Mouse (Mus musculus) CD4-positive helper T cell, adult 2 months (primary cell): ENCODE results near the gene Cops4.

Source experiments
- DNase-seq: peaks from one replicate; pipeline ENCODE4 v3.0.0-alpha.2; 2012; ENCODE audit warnings: low read depth, missing footprints, low spot score

Cops4 gene

DNA sequence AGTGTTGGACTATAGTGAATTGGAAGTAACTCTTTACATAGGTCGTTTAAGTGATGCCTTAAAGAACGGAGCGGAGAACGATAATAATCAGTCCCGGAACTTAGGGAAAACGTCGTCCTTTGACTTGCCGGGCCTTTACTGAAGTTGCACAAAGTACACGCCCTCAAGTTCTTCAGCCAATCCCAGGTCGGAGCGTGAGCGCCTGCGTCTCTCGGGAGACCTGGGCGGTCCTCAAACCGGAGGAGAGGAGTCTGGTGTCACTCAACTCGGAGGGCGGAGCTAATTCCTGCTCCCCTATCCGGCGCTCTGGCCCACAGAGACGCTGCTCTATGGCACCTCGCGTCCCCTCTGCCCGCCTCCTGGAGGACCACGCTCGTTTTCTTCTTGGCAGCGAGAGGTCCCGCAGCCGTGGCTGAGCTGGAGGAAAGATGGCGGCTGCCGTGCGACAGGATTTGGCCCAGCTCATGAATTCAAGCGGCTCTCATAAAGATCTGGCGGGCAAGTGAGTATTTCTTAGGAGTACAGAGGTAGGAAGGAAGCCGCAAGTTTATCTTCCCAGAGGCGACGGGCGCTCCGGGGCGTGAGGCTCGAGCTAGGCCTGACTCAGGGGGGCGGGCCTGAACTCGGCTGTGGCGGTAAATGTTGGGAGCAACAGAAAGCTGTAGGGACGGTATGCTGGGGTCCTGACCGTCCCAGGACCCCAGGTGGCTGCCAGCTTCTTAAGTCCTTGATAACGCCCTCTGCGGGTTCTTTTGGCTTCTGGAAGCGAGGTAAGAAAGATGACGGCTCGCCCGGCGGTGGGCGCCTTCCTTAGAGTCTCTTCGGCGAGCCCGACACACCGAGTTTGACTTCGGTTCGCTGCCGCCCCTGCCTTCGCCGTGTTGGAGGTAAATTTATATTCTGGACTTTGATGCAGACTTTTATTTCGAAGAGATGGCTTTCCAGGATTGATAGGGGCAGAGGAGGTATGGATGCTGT is at the start of gene Cops4:
TSS of gene Cops4 (plus strand) at position 261 of the 978 bp plus-strand sequence.
- DNase-seq: peak; percentile 99

DNA sequence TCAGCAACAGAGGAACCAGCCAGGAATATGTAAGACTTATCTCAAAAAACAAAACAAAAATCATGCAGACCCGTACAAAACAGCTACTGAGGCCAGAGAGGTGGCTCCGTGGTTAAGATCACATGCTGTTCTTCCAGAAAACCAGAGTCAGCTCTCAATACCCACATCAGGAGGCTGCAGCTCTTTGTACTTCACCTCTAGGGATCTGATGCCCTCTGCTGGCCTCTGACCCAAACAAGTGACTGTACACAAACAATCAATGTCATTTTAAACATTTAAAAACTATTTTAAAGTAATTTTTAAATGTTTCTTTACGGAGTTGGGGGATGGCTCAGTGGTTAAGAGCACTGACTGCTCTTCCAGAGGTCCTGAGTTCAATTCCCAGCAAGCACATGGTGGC is 41.8 kb upstream of the Cops4 start:
- DNase-seq: peak; percentile 37

DNA sequence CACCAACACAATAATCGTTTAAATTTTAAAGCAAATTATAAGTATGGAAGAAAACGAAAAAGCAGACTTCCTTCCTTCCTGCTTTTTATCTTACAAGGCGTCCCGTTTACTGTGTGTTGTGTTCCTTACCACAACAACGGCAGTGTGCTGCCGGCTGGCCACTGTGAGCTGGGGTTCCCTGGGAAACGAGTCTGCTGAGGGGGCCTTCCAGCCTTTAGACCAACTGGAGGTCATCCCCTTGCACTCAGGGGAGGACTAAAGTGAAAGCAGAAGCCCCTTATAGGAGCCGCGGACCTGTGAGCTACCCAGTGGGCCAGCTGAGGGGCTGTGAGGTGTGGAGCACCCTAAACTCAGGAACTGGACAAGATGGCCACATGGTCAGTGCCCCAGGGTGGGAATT is 40.5 kb upstream of the Cops4 start:
- no peak for DNase-seq

GRCm38 (mm10) chr5:100483569-100483968 is 34.5 kb upstream of the Cops4 start:
- peak; percentile 24 for DNase-seq

- no peak for DNase-seq
These were observed 31.0 kb upstream of the Cops4 start for GRCm38 (mm10) chr5:100487120-100487519.

DNA sequence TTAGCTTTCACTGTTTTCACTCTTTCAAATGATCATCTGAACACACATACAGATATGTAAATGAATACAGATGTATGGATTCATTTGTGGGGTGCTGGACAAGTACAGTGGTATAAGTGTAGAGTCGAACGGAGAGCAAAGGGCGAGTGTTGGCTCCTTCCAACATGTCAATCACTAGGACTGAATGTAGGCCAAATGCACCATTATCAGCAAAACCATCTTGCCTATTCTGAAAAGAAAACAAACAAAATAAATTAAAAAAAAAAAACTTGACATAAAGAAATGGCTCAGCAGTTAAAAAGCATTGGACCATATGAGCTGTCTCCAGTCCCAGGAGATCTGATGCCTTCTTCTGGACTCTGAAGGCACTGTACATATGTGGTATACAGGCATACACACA is 29.9 kb upstream of the Cops4 start:
- DNase-seq: no peak

DNA sequence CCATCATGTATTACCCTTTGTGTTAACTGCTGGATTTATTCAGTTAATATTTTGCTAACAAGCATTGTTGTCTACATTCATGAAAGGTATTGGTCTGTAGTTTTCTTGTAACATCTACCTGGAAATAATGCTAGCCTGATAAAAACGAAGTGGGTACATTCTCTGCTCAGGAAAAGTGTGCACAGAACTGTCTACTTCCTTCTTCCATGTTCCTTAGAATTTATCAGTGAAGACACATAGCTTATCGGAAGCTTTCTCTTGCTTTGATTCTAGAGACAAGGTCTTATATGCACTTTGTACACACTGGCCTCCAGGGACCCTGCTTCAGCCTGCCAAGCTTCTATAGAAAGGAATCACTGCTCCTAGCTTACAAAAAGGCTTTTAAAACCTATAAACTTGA is 28.8 kb upstream of the Cops4 start:
- DNase-seq: no peak

DNA sequence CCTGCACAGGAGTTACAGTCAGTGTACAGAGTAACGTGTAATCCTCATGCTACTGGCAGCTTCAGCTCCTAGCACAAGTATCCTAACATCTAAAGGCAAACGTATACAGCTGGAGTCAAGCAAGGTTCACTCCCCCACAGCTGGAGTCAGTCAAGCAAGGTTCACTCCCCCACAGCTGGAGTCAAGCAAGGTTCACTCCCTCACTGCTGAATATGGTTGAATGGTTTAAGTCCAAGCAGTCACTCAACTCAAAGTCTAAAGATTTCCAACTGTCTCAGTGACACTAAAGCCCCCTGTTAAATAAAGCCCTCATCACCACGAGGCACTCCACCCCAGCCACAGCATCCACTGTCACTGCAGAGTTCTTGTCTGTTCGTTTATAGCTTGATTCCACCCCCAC is 26.4 kb upstream of the Cops4 start:
- no peak for DNase-seq

GRCm38 (mm10) chr5:100498436-100499180 is 19.5 kb upstream of the Cops4 start:
- DNase-seq: peak; percentile 93

DNA sequence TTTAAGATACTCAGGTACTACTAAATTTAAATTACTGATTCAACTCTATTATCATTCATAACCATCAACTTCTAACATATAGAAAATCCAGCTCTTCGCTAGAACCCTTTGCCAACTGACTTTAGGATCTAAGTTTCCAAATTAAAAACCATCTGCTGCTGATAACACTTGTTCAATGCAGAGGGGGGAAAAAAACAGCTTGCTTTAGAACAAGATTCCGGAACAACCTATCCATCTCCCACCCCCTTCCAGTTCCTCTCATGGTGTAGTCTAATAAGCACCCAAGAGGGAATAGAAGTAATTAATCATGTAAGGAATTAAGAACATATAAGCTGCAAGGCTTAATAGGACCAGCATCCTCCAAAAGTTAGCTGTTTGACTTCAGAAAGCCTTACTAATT is 18.9 kb upstream of the Cops4 start:
- no peak for DNase-seq

DNA sequence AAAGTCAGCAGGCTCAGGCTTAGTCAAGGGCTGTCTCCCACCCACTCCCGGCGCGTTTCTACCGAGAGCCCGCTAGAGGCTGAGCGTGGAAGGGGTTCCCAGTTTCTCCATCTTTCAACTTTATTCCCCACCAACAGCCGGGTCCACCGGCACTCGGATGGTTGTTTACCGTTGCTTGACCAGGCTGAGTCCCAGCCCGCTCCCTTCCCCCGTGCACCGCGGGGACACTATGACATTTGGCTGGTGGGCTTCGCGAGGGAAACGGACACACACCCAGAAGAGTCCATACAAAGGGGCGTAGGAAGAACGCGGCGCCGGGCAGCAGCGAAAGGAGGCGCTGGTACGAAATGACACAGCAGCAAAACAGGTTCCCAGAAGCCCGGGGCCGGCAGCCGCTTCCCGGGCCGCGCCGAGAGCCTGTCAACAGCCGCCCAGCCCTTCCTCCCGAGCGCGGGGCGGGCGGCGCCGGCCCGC is 18.2 kb upstream of the Cops4 start:
- peak; percentile 70 for DNase-seq

DNA sequence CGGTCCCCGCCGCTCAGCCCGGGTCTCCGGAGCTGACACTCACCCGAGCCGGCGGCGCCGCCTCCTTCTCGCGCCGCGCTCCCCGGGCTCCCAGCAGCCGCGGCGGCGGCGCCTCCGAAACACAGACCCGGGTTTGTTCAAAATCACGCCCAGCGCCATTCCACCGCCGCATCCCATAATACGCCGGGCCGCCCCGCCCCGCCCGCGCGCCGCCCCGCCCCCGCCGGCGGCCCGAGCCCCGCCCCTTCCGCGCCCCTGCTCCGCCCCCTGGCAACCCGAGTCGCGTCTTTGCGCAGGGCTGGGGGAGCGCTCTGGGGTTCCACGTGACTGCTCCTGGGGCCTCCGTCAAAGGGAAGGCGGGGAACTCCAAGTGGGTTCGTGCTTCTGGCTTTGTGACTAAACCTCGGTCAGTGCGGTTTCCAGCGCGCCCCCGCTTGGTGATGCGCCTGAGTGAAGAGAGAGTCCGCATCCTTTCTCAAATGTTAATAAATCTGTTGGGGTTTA is 17.6 kb upstream of the Cops4 start, which contains the start of gene Lin54:
TSS of gene Lin54 (minus strand) at position 182 of the 504 bp plus-strand sequence.
- DNase-seq: peak; percentile 96

GRCm38 (mm10) chr5:100501267-100501666 is 16.8 kb upstream of the Cops4 start:
- peak; percentile 62 for DNase-seq

DNA sequence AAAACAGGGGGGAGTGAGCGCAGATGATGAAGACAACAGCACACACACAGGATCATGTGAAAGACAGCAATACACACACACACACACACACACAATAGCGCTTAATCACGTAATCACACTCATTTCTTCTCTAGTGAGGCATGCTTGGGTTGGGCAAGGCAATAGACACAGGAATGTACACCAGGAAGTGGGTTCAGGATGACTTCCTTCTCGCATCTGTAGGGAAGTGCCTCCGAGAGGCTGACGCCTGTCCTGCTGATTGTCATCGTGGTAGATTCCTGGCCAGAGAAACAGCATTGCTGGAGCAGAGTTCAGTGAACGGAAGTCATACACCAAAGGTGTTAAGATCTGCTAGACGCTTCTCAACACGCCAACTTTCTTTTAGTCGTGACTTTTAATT is 8.9 kb upstream of the Cops4 start:
- peak; percentile 45 for DNase-seq

GRCm38 (mm10) chr5:100512576-100512975 is 5.5 kb upstream of the Cops4 start:
- DNase-seq: no peak

GRCm38 (mm10) chr5:100519027-100519411 is 910 bp downstream of the Cops4 start:
- DNase-seq: no peak

GRCm38 (mm10) chr5:100520223-100520622 is 2.1 kb downstream of the Cops4 start:
- no peak for DNase-seq

DNA sequence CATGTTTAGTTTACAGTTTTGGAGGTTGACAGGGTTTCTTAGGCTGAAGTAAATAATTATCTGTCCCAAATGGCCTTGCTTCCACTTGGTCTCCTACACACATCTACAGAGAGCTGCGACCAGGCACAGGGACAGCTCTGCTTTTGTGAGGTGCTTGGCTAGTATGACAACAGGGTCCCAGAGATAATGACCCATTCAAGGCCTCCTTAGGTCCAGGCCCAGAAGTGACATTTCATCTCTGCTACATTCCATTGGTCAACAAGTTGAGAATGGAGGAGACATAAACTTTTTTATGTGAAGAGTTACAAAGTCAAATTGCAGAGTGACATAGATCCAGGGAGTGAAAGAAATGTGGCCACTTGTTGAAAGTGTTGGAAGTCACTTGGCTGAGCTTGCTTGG is 5.2 kb downstream of the Cops4 start:
- DNase-seq: no peak

- DNase-seq: no peak
These were observed 6.8 kb downstream of the Cops4 start for GRCm38 (mm10) chr5:100524921-100525320.

DNA sequence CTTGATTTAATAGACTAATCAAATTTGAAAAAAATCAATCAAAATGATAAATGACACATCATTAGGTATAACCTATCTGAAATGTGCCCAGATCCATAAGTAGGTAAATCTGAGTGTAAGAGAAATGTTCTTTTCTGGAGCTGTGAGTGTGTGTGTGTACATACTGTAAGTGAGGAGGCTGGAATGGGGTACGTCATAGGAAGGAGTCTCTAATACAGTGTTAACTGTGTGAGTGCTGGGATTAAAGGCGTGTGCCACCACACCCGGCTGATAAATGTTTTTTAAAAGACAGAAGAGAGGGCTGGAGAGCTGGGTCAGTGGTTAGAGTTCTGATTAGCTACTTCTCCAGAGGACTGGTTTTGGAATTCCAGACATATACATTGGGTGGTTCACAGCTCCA is 7.5 kb downstream of the Cops4 start:
- no peak for DNase-seq

GRCm38 (mm10) chr5:100526164-100526563 is 8.1 kb downstream of the Cops4 start:
- DNase-seq: peak; percentile 84

GRCm38 (mm10) chr5:100535826-100536225 is 17.7 kb downstream of the Cops4 start:
- DNase-seq: peak; percentile 52
